Mouse (Mus musculus) midbrain, embryonic 15.5 days (tissue): Measurements from ENCODE around the gene Hist1h1a. TPM values are rescaled to one million over a fixed set of nuclear protein-coding genes. Genes with fewer than 3 reads are reported as not detected.
"Not testable (repeated sequence)": the region's sequence is repeated elsewhere in the genome, so short reads cannot be mapped to it uniquely, and the experiment has no call there.

Experiments used
- ATAC-seq: fragments of 200-750 bp; cut with Nextera tagmentation; replicated peaks from 2 replicates; pipeline ENCODE4 v1.8.0; 2017; ENCODE audit warnings: moderate TSS enrichment
- H3K27ac ChIP-seq: fragments of 300-500 bp; sonication (generic); 2 replicates; pipeline ENCODE4 v1.5.1; 2015; ENCODE audit warnings: mild to moderate bottlenecking, inconsistent platforms
- H3K27me3 ChIP-seq: fragments of 300-500 bp; sonication (generic); replicated peaks from 2 replicates; pipeline ENCODE4 v1.6.1; 2015; ENCODE audit warnings: inconsistent platforms
- H3K36me3 ChIP-seq: fragments of 300-500 bp; sonication (generic); replicated peaks from 2 replicates; pipeline ENCODE4 v1.6.1; 2015; ENCODE audit warnings: inconsistent platforms
- H3K4me1 ChIP-seq: fragments of 300-500 bp; sonication (generic); 2 replicates; pipeline ENCODE4 v1.6.1; 2015; ENCODE audit warnings: inconsistent platforms
- H3K4me2 ChIP-seq: fragments of 300-500 bp; sonication (generic); 2 replicates; pipeline ENCODE4 v1.6.1; 2015; ENCODE audit warnings: inconsistent platforms, mild to moderate bottlenecking, moderate library complexity
- H3K4me3 ChIP-seq: fragments of 300-500 bp; sonication (generic); 2 replicates; pipeline ENCODE4 v1.5.1; 2015; ENCODE audit warnings: mild to moderate bottlenecking, inconsistent platforms
- H3K9ac ChIP-seq: fragments of 300-500 bp; sonication (generic); 2 replicates; pipeline ENCODE4 v1.6.1; 2015; ENCODE audit warnings: mild to moderate bottlenecking, inconsistent platforms
- H3K9me3 ChIP-seq: fragments of 300-500 bp; sonication (generic); 2 replicates; pipeline ENCODE4 v1.6.1; 2016; ENCODE audit warnings: inconsistent platforms
- WGBS: fragments of 180-500 bp; shearing (Covaris S2); methylation state at CpG from one replicate; pipeline ENCODE4 v1.1.7; 2015; ENCODE audit warnings: mixed read lengths; 5-methylcytosine and 5-hydroxymethylcytosine counted together
- polyA plus RNA-seq: library from polyadenylated mRNA; unstranded; fragments of >200 nt; fragmentation: Nextera tagmentation; extraction: Ambion mirVana; gene quantifications from 2 replicates; pipeline ENCODE4 v1.2.1, GENCODE M21; 2015

The Hist1h1a gene
- 0.41 and 0.48 TPM in 2 replicates for polyA plus RNA-seq

DNA sequence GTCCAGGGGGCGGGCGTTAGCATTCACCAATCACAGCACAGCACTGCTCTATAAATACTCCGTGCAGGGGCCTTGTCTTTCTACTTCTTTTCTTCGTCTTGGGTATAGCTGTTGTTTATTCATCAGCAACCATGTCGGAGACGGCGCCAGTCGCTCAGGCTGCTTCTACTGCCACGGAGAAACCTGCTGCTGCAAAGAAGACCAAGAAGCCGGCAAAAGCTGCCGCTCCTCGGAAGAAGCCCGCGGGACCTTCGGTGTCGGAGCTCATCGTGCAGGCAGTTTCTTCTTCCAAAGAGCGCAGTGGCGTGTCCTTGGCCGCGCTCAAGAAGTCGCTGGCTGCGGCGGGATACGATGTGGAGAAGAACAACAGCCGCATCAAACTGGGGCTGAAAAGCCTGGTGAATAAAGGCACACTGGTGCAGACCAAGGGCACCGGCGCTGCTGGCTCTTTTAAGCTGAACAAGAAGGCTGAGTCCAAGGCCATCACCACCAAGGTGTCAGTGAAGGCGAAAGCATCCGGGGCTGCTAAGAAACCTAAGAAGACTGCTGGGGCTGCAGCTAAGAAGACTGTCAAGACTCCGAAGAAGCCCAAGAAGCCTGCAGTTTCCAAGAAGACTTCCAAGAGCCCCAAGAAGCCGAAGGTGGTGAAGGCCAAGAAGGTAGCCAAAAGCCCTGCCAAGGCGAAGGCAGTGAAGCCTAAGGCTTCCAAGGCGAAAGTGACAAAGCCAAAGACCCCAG lies at the start of gene Hist1h1a:
Gene Hist1h1a, plus strand, starts transcription at position 81 of the 738 bp plus-strand sequence.
- Histone ChIP-seq H3K36me3 (no peaks in the 10 kb centered on the region), H3K9me3 (no peaks in the 10 kb centered on the region), H3K9ac (peak within 1 kb of the TSS; percentile 67), H3K4me2 (peak within 1 kb of the TSS; percentile 94), H3K27me3 (no peaks in the 10 kb centered on the region), H3K4me3 (peak within 1 kb of the TSS; percentile 65), H3K27ac (peak within 1 kb of the TSS; percentile 87), H3K4me1 (peaks cover 33% of the 10 kb centered on the region)
- ATAC-seq: peak; percentile 77
- WGBS: 3% methylated on average over 34 of the region's 34 CpGs

- Histone ChIP-seq H3K36me3 (no peaks in the 10 kb centered on the region), H3K9ac (no peak overlapping the region), H3K4me3 (no peak overlapping the region), H3K4me2 (no peak overlapping the region), H3K27me3 (0 out of 2 replicates have a peak, but pooled peaks cover 4% of the 10 kb centered on the region), H3K27ac (no peak overlapping the region), H3K4me1 (no peaks in the 10 kb centered on the region), H3K9me3 (no peaks in the 10 kb centered on the region)
- 89% methylated on average over 5 of the region's 5 CpGs for WGBS
- no peak for ATAC-seq
Observed at GRCm38 (mm10) chr13:23716261-23717042, 47.0 kb upstream of the Hist1h1a start.

DNA sequence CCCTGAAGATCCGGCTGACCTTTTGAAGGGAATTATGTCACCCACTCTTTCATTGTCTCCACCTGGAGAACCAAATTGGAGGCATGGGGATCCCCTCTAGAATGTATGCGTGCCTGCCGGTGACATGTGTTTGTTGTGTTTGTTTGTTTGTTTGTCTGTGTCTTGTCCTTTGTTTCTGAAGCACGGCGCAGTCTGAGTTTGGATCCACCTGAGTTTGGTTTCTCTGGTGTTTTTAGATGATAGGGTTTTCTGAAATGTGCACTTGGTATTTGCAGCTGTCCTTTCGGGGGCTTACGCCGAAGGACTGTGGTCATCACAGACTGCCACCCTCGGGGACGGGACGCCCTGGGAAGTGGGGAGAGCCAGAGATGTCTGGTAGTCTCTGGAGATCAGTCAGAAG lies 46.3 kb upstream of the Hist1h1a start:
- Histone ChIP-seq H3K36me3 (no peaks in the 10 kb centered on the region), H3K27me3 (0 out of 2 replicates have a peak, but pooled peaks cover 3% of the 10 kb centered on the region), H3K27ac (no peak overlapping the region), H3K9me3 (no peaks in the 10 kb centered on the region), H3K4me2 (no peak overlapping the region), H3K9ac (no peak overlapping the region), H3K4me3 (no peak overlapping the region), H3K4me1 (no peaks in the 10 kb centered on the region)
- 58% methylated on average over 11 of the region's 11 CpGs for WGBS
- ATAC-seq: no peak

DNA sequence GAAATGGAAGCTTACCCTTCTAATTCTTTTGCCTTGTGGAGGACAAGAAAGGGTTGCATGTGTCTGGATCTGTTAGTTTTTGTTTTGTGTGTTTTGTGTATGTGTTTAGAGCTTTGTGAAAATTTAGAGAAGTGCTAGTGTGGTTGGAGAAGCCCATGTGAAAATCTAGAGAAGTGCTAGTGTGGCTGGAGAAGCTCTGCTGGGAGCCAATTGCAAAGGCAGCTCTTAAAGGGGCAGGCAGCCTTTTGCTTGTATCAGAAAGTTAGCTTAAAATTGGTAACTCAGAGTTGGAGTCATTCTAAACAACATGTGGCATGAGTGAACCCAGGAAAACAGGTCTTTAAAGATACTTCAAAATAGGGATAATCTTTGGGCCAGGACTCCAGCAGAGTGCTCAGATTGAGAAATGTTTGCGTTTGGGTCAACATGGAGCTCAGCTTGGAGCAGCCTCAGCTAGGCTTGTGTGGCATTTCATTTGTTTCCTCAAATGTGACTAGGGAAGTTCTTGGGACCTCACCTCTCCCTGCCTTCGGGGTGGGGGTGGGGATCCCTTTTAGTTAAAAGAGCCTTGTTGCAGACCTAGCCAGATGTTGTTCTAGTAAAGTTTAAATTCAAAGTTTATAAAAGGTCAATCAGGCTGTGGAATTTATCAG lies 45.7 kb upstream of the Hist1h1a start:
- not testable (repeated sequence) for H3K4me1 ChIP-seq, H3K4me3 ChIP-seq, H3K9ac ChIP-seq, H3K36me3 ChIP-seq, ATAC-seq, H3K9me3 ChIP-seq, H3K4me2 ChIP-seq, H3K27me3 ChIP-seq, H3K27ac ChIP-seq
- 18% methylated on average over 2 of the region's 2 CpGs for WGBS

DNA sequence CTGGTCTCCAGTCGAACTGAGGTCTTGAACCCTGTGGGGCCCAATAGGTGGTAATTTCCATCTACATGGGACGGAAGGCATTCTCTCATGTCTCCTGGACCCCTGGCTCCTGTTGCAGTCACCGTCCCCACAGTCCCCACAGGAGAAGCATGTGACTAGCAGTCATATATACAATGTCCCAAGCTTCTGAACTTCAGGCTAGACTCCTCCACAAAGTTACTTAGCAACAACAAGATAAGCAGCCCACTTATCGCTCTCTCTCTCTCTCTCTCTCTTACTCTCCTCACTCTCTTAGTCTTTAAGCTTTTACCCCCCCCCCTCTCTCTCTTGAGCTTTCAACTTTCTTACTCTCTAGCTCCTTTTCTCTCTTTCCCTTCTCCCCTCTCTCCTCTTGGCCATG lies 39.2 kb upstream of the Hist1h1a start:
- Histone ChIP-seq H3K4me2 (no peak overlapping the region), H3K4me3 (no peak overlapping the region), H3K27ac (no peak overlapping the region), H3K9ac (no peak overlapping the region), H3K4me1 (no peaks in the 10 kb centered on the region), H3K9me3 (no peaks in the 10 kb centered on the region), H3K36me3 (no peaks in the 10 kb centered on the region), H3K27me3 (no peaks in the 10 kb centered on the region)
- WGBS: 84% methylated on average over 4 of the region's 4 CpGs
- ATAC-seq: no peak

GRCm38 (mm10) chr13:23725213-23725612 lies 38.3 kb upstream of the Hist1h1a start:
- H3K27ac ChIP-seq: no peak overlapping the region
- no peak overlapping the region for H3K4me2 ChIP-seq
- H3K9me3 ChIP-seq: no peaks in the 10 kb centered on the region
- WGBS: no CpG with 5 or more reads among the region's 1 CpGs
- no peaks in the 10 kb centered on the region for H3K4me1 ChIP-seq
- H3K4me3 ChIP-seq: no peak overlapping the region
- no peaks in the 10 kb centered on the region for H3K27me3 ChIP-seq
- ATAC-seq: no peak
- no peaks in the 10 kb centered on the region for H3K36me3 ChIP-seq
- H3K9ac ChIP-seq: no peak overlapping the region

DNA sequence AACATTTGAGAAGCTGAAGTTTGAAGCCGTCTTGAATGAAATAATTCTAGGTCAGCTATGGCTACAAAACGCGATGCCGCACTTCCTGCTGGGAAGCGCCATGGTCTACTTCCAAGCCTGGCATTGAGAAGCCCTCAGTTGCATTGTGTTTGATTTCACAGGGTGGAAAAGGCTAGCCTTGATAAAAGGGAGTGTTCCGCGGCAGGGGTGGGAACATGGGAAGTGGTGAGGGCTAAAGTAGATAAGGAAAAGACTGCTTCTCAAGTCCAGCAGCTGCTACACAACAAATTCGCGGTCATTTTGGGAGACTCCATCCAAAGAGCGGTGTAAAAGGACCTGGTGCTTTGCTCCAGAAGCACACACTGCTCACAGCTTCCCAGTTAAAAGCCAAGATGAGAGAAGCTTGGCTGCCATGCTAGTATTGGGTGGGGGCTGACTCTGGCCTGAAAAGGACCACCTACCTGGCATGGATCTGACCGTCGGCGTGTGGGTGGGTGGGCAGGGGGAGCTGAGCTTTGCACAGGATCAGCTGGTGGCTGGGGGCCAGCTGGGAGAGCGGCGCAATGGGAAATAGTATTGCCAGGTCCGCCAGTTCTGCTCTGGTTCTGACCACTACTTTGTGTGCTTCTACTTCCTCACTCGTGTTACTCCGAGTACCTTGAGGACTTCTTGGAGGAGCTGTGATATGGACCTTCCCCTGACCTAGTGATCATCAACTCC lies 34.8 kb upstream of the Hist1h1a start:
- no peak overlapping the region for H3K4me2 ChIP-seq
- H3K9ac ChIP-seq: no peak overlapping the region
- H3K4me3 ChIP-seq: no peak overlapping the region
- H3K4me1 ChIP-seq: no peaks in the 10 kb centered on the region
- no peaks in the 10 kb centered on the region for H3K9me3 ChIP-seq
- H3K36me3 ChIP-seq: no peaks in the 10 kb centered on the region
- H3K27me3 ChIP-seq: no peaks in the 10 kb centered on the region
- no peak for ATAC-seq
- H3K27ac ChIP-seq: no peak overlapping the region
- WGBS: 90% methylated on average over 18 of the region's 18 CpGs

DNA sequence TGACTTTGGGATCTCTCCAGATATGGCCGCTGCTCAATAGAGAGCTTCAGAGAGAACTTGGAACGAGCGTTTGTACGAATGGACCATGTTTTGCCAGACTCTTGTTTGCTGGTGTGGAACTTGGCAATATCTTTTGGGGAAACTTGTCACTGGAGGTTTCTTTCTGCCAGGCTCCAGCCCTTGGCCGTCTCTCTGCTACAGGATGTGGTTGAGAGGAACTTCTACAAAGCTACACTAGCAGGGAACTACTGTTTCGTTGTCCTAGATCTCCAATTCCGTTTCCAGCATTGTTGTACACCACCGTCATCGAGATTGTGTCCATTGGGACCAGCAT lies 34.3 kb upstream of the Hist1h1a start:
- H3K9me3 ChIP-seq: no peaks in the 10 kb centered on the region
- H3K4me2 ChIP-seq: no peak overlapping the region
- no peak overlapping the region for H3K4me3 ChIP-seq
- WGBS: 94% methylated on average over 9 of the region's 9 CpGs
- H3K4me1 ChIP-seq: no peaks in the 10 kb centered on the region
- no peak overlapping the region for H3K27ac ChIP-seq
- H3K36me3 ChIP-seq: no peaks in the 10 kb centered on the region
- no peak for ATAC-seq
- H3K27me3 ChIP-seq: no peaks in the 10 kb centered on the region
- no peak overlapping the region for H3K9ac ChIP-seq

- Histone ChIP-seq H3K4me1 (no peaks in the 10 kb centered on the region), H3K9me3 (no peaks in the 10 kb centered on the region), H3K4me3 (no peak overlapping the region), H3K27me3 (no peaks in the 10 kb centered on the region), H3K27ac (no peak overlapping the region), H3K4me2 (no peak overlapping the region), H3K36me3 (no peaks in the 10 kb centered on the region), H3K9ac (no peak overlapping the region)
- 96% methylated on average over 5 of the region's 5 CpGs for WGBS
- no peak for ATAC-seq
Observed at GRCm38 (mm10) chr13:23729706-23730105, 33.8 kb upstream of the Hist1h1a start.

- Histone ChIP-seq H3K36me3 (no peaks in the 10 kb centered on the region), H3K27me3 (no peaks in the 10 kb centered on the region), H3K4me2 (no peak overlapping the region), H3K4me1 (no peaks in the 10 kb centered on the region), H3K9me3 (no peaks in the 10 kb centered on the region), H3K27ac (no peak overlapping the region), H3K9ac (no peak overlapping the region), H3K4me3 (no peak overlapping the region)
- WGBS: 66% methylated on average over 8 of the region's 8 CpGs
- ATAC-seq: no peak
Observed at GRCm38 (mm10) chr13:23730479-23730878, 33.0 kb upstream of the Hist1h1a start.

GRCm38 (mm10) chr13:23732156-23732804 lies 31.2 kb upstream of the Hist1h1a start:
- peak; percentile 48; the same call in 1 of the 2 replicates for ATAC-seq
- 25% methylated on average over 8 of the region's 8 CpGs for WGBS
- Histone ChIP-seq H3K4me1 (no peaks in the 10 kb centered on the region), H3K4me3 (no peak overlapping the region), H3K27ac (no peak overlapping the region), H3K9ac (no peak overlapping the region), H3K27me3 (no peaks in the 10 kb centered on the region), H3K36me3 (no peaks in the 10 kb centered on the region), H3K4me2 (no peak overlapping the region), H3K9me3 (no peaks in the 10 kb centered on the region)
